Mouse (Mus musculus) kidney, embryonic 15.5 days (tissue): ENCODE data around the gene Gm11099. TPM values are rescaled to one million over a fixed set of nuclear protein-coding genes. Genes with fewer than 3 reads are reported as not detected.

Source experiments
- ATAC-seq: fragments of 200-750 bp; cut with Nextera tagmentation; replicated peaks from 2 replicates; pipeline ENCODE4 v1.8.0; 2017; ENCODE audit warnings: moderate TSS enrichment; ENCODE audit not compliant: low FRiP score
- H3K27ac ChIP-seq: fragments of 300-500 bp; sonication (generic); 2 replicates; pipeline ENCODE4 v1.5.1; 2015; ENCODE audit warnings: mild to moderate bottlenecking, inconsistent platforms
- H3K27me3 ChIP-seq: fragments of 300-500 bp; sonication (generic); 2 replicates; pipeline ENCODE4 v1.6.1; 2015; ENCODE audit warnings: inconsistent platforms
- H3K36me3 ChIP-seq: fragments of 300-500 bp; sonication (generic); 2 replicates; pipeline ENCODE4 v1.6.1; 2015; ENCODE audit warnings: inconsistent platforms
- H3K4me1 ChIP-seq: fragments of 300-500 bp; sonication (generic); 2 replicates; pipeline ENCODE4 v1.6.1; 2015; ENCODE audit warnings: inconsistent platforms
- H3K4me2 ChIP-seq: fragments of 300-500 bp; sonication (generic); 2 replicates; pipeline ENCODE4 v1.6.1; 2015; ENCODE audit warnings: moderate library complexity, mild to moderate bottlenecking, inconsistent platforms
- H3K4me3 ChIP-seq: fragments of 300-500 bp; sonication (generic); replicated peaks from 2 replicates; pipeline ENCODE4 v1.5.1; 2015; ENCODE audit warnings: mild to moderate bottlenecking, inconsistent platforms
- H3K9ac ChIP-seq: fragments of 300-500 bp; sonication (generic); 2 replicates; pipeline ENCODE4 v1.6.1; 2015; ENCODE audit warnings: mild to moderate bottlenecking, inconsistent platforms
- H3K9me3 ChIP-seq: fragments of 300-500 bp; sonication (generic); replicated peaks from 2 replicates; pipeline ENCODE4 v1.6.1; 2016; ENCODE audit warnings: inconsistent platforms
- WGBS: fragments of 180-500 bp; shearing (Covaris S2); methylation state at CpG from one replicate; pipeline ENCODE4 v1.1.7; 2015; ENCODE audit warnings: mixed read lengths; 5-methylcytosine and 5-hydroxymethylcytosine counted together
- polyA plus RNA-seq: library from polyadenylated mRNA; unstranded; fragments of >200 nt; fragmentation: Nextera tagmentation; extraction: Ambion mirVana; gene quantifications from 2 replicates; pipeline ENCODE4 v1.2.1, GENCODE M21; 2015

Gm11099 gene
- polyA plus RNA-seq, 1 experiment from 2014 or later, result not detected

GRCm38 (mm10) chr2:58912339-58912738 lies 53.1 kb downstream of the Gm11099 start:
- H3K4me1 ChIP-seq, result no peaks in the 10 kb centered on the region
- no peak overlapping the region for H3K9ac ChIP-seq
- H3K36me3 ChIP-seq, result no peaks in the 10 kb centered on the region
- no peak overlapping the region for H3K27ac ChIP-seq
- no peaks in the 10 kb centered on the region for H3K27me3 ChIP-seq
- no peak overlapping the region for H3K4me3 ChIP-seq
- ATAC-seq, result no peak
- 88% methylated on average over 9 of the region's 9 CpGs for WGBS
- no peak overlapping the region for H3K4me2 ChIP-seq
- H3K9me3 ChIP-seq, result no peaks in the 10 kb centered on the region

- no peaks in the 10 kb centered on the region for H3K36me3 ChIP-seq
- H3K27me3 ChIP-seq, result no peaks in the 10 kb centered on the region
- ATAC-seq, result no peak
- no peak overlapping the region for H3K9ac ChIP-seq
- 58% methylated on average over 4 of the region's 4 CpGs for WGBS
- no peak overlapping the region for H3K4me2 ChIP-seq
- H3K4me1 ChIP-seq, result no peaks in the 10 kb centered on the region
- H3K27ac ChIP-seq, result no peak overlapping the region
- H3K4me3 ChIP-seq, result no peak overlapping the region
- H3K9me3 ChIP-seq, result no peaks in the 10 kb centered on the region
Observed at GRCm38 (mm10) chr2:58918351-58918750, 59.1 kb downstream of the Gm11099 start.

GRCm38 (mm10) chr2:58925551-58925950 lies 66.3 kb downstream of the Gm11099 start:
- H3K27me3 ChIP-seq, result no peaks in the 10 kb centered on the region
- H3K9ac ChIP-seq, result no peak overlapping the region

DNA sequence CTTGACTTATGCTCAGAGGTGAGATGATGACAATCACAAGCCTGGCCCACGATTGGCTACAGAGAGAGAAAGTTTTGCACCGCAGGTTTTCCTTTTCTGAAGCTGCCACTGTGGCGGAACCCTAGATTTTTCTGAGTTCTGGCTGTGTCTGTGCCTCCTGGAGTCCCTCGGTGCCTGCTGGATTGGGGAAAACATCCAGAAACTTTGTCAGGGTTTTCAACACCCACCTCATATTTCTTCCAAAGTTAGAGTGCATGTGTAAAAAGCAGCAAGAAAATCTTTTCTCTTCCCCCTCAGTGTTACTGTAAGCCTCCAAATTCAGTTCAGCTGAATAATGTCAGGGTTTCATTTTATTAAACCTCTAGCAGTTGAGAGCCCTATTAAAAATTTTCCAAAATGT lies 82.1 kb downstream of the Gm11099 start:
- Histone ChIP-seq H3K27ac (no peak overlapping the region), H3K9me3 (no peaks in the 10 kb centered on the region), H3K4me2 (no peak overlapping the region), H3K27me3 (no peaks in the 10 kb centered on the region), H3K36me3 (no peaks in the 10 kb centered on the region), H3K4me1 (no peaks in the 10 kb centered on the region), H3K9ac (no peak overlapping the region), H3K4me3 (no peak overlapping the region)
- WGBS, result 76% methylated on average over 4 of the region's 4 CpGs
- no peak for ATAC-seq

More at GRCm38 (mm10) chr2:58925551-58925950, 66.3 kb downstream of the Gm11099 start:
- Histone ChIP-seq H3K4me3 (no peak overlapping the region), H3K4me1 (no peaks in the 10 kb centered on the region), H3K9me3 (no peaks in the 10 kb centered on the region), H3K36me3 (no peaks in the 10 kb centered on the region), H3K4me2 (no peak overlapping the region), H3K27ac (no peak overlapping the region)
- WGBS, result 94% methylated on average over 2 of the region's 2 CpGs
- no peak for ATAC-seq

GRCm38 (mm10) chr2:58948796-58949195 lies 89.6 kb downstream of the Gm11099 start:
- WGBS, result 84% methylated on average over 7 of the region's 7 CpGs
- H3K4me3 ChIP-seq, result no peak overlapping the region
- no peak overlapping the region for H3K4me2 ChIP-seq
- H3K9me3 ChIP-seq, result no peaks in the 10 kb centered on the region
- ATAC-seq, result no peak
- no peak overlapping the region for H3K9ac ChIP-seq
- no peak overlapping the region for H3K27ac ChIP-seq
- no peaks in the 10 kb centered on the region for H3K36me3 ChIP-seq
- H3K4me1 ChIP-seq, result no peaks in the 10 kb centered on the region
- no peaks in the 10 kb centered on the region for H3K27me3 ChIP-seq

DNA sequence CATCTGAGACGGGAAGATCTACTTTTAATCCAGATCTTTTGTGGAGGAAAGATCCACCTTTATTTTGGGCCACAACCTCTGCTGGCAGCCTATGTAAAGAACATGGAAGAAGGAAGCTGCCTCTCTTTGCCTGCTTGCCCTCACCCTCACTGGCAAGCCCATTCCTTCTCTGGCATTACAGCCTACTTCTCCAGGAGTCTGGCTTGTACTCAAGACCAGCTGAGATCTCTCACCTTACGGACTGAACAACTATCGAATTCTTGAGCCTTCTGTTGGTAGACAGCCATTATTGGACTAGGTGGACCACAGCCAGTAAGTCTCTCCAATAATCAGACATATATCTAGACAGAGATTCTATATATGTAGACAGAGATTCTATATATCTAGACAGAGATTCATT lies 92.9 kb downstream of the Gm11099 start:
- 92% methylated on average over 3 of the region's 3 CpGs for WGBS
- no peaks in the 10 kb centered on the region for H3K9me3 ChIP-seq

GRCm38 (mm10) chr2:58956351-58956750 lies 97.1 kb downstream of the Gm11099 start:
- Histone ChIP-seq H3K4me1 (no peaks in the 10 kb centered on the region), H3K36me3 (no peaks in the 10 kb centered on the region), H3K9me3 (no peaks in the 10 kb centered on the region), H3K27ac (no peak overlapping the region), H3K4me2 (no peak overlapping the region), H3K27me3 (no peaks in the 10 kb centered on the region), H3K9ac (no peak overlapping the region), H3K4me3 (no peak overlapping the region)
- no peak for ATAC-seq
- WGBS, result 86% methylated on average over 2 of the region's 2 CpGs

More for the DNA sequence above, 92.9 kb downstream of the Gm11099 start:
- no peak overlapping the region for H3K4me3 ChIP-seq
- no peak overlapping the region for H3K27ac ChIP-seq
- no peak overlapping the region for H3K9ac ChIP-seq
- no peaks in the 10 kb centered on the region for H3K36me3 ChIP-seq
- no peaks in the 10 kb centered on the region for H3K27me3 ChIP-seq
- no peak for ATAC-seq
- no peaks in the 10 kb centered on the region for H3K4me1 ChIP-seq
- H3K4me2 ChIP-seq, result no peak overlapping the region

DNA sequence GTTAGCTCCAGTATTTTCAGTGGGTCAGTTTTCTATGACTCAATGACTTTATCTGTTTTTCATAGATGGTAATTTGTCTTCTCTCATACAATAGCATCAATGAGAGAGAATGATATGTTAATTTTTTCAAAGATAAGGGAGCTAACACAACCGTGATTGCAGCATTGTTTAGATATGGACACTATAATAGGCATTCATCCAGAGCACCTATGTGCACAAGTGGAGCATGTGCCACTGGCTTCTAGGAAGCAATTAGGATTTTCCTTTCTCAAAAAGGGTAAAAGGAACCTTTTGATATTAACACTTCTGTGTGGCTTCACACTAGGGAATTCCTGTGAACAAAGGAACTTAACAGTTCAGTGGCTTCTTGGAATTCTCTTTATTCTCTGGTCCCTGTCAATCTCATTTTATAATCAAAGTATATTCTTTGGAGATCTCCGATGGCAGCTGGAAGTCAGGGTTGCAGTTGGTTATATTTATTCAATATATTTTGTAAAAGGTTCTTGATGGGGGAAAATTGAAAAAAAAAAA lies 97.6 kb downstream of the Gm11099 start:
- H3K4me3 ChIP-seq, result no peak overlapping the region
- ATAC-seq, result no peak
- H3K4me1 ChIP-seq, result no peaks in the 10 kb centered on the region
- 67% methylated on average over 2 of the region's 2 CpGs for WGBS
- no peak overlapping the region for H3K27ac ChIP-seq
- H3K4me2 ChIP-seq, result no peak overlapping the region
- no peak overlapping the region for H3K9ac ChIP-seq
- no peaks in the 10 kb centered on the region for H3K9me3 ChIP-seq
- H3K27me3 ChIP-seq, result no peaks in the 10 kb centered on the region
- no peaks in the 10 kb centered on the region for H3K36me3 ChIP-seq
